Mouse (Mus musculus) kidney, embryonic 16.5 days (tissue): ENCODE results near the gene Wdr61. TPM values are rescaled to one million over a fixed set of nuclear protein-coding genes. Genes with fewer than 3 reads are reported as not detected.

Source experiments
- microRNA-seq: library from miRNA; unstranded; fragments of <30 nt; microRNA quantifications from one replicate; pipeline ENCODE4, GENCODE M21; 2016
- polyA plus RNA-seq: library from polyadenylated mRNA; unstranded; fragments of >200 nt; fragmentation: Nextera tagmentation; extraction: Ambion mirVana; gene quantifications from 2 replicates; pipeline ENCODE4 v1.2.1, GENCODE M21; 2015

Gene Wdr61
- polyA plus RNA-seq, 1 experiment from 2014 or later = 153 TPM

Small RNA genes within 50 kb of the gene (microRNA-seq; reads per million reads assigned to microRNA genes)
- gene Mir5710 = not detected

Other genes starting within 250 kb of the Wdr61 start
- 4.7 and 5.7 TPM in 2 replicates for gene Dmxl2, start 232.9 kb downstream of the Wdr61 start, polyA plus RNA-seq
- not detected in 2 replicates for gene Sh2d7, start 195.5 kb downstream of the Wdr61 start, polyA plus RNA-seq
- 15.8 and 15.9 TPM in 2 replicates for gene Cib2, start 174.3 kb downstream of the Wdr61 start, polyA plus RNA-seq
- gene Idh3a, start 148.2 kb downstream of the Wdr61 start, polyA plus RNA-seq = 167 and 174 TPM in 2 replicates
- 3.3 and 4.4 TPM in 2 replicates for gene Acsbg1, start 72.6 kb downstream of the Wdr61 start, polyA plus RNA-seq
- 3.1 and 3.7 TPM in 2 replicates for gene Dnaja4, start 35.6 kb downstream of the Wdr61 start, polyA plus RNA-seq
- gene Crabp1, start 30.2 kb upstream of the Wdr61 start, polyA plus RNA-seq = 53.8 and 62.5 TPM in 2 replicates
- 35.4 and 37.9 TPM in 2 replicates for gene Ireb2, start 129.3 kb upstream of the Wdr61 start, polyA plus RNA-seq
- gene Hykk, start 182.8 kb upstream of the Wdr61 start, polyA plus RNA-seq = 12.9 and 14.0 TPM in 2 replicates
- gene Psma4, start 216.3 kb upstream of the Wdr61 start, polyA plus RNA-seq = 319 and 335 TPM in 2 replicates
- gene AY074887, start 216.5 kb upstream of the Wdr61 start, polyA plus RNA-seq = 0.96 and 1.6 TPM in 2 replicates
- gene Chrna5, start 246.4 kb upstream of the Wdr61 start, polyA plus RNA-seq = 0.40 and 0.91 TPM in 2 replicates